Mouse (Mus musculus) embryonic fibroblast, embryonic 13.5 days (primary cell): ENCODE data around the gene Fam135a. TPM values are rescaled to one million over a fixed set of nuclear protein-coding genes. Genes with fewer than 3 reads are reported as not detected.

ENCODE experiments used
- H3K27ac ChIP-seq: 2 replicates; pipeline ENCODE4 v1.5.1; 2012; ENCODE audit warnings: low read length, control low read depth, inconsistent platforms; ENCODE audit not compliant: insufficient read depth
- H3K4me1 ChIP-seq: 2 replicates; pipeline ENCODE4 v1.6.1; 2011; ENCODE audit warnings: low read length; ENCODE audit not compliant: control insufficient read depth, insufficient read depth
- H3K4me3 ChIP-seq: 2 replicates; pipeline ENCODE4 v1.5.1; 2011; ENCODE audit warnings: mild to moderate bottlenecking, control low read depth, low read length; ENCODE audit not compliant: insufficient read depth
- CTCF ChIP-seq: IDR thresholded peaks from 2 replicates; pipeline ENCODE4 v1.5.1; 2011; ENCODE audit warnings: mild to moderate bottlenecking, control low read depth, low read length, moderate library complexity, borderline replicate concordance; ENCODE audit not compliant: insufficient read depth
- POLR2A ChIP-seq: IDR thresholded peaks from 2 replicates; pipeline ENCODE4 v1.6.1; 2011; ENCODE audit warnings: low read depth, mild to moderate bottlenecking, control low read depth, low read length, moderate library complexity
- polyA plus RNA-seq: library from polyadenylated mRNA; stranded (reverse); fragments of >200 nt; gene quantifications from 2 replicates; pipeline ENCODE4 v1.2.4, GENCODE M21; 2011; ENCODE audit warnings: low read depth; ENCODE audit not compliant: missing spikeins, insufficient read length

Gene Fam135a
- polyA plus RNA-seq, 1 experiment = 49.7 TPM

GRCm38 (mm10) chr1:24074396-24074795, 25.7 kb downstream of the Fam135a start:
- TF ChIP-seq POLR2A (no peak), CTCF (no peak)
- Histone ChIP-seq H3K27ac (no peak overlapping the region), H3K4me1 (no peaks in the 10 kb centered on the region), H3K4me3 (no peak overlapping the region)

GRCm38 (mm10) chr1:24073386-24074248, 26.5 kb downstream of the Fam135a start:
- TF ChIP-seq CTCF (no peak), POLR2A (no peak)
- Histone ChIP-seq H3K4me3 (no peak overlapping the region), H3K27ac (no peak overlapping the region)

GRCm38 (mm10) chr1:24068830-24069229, 31.3 kb downstream of the Fam135a start:
- H3K27ac ChIP-seq = no peak overlapping the region
- TF ChIP-seq CTCF (no peak), POLR2A (no peak)
- no peaks in the 10 kb centered on the region for H3K4me1 ChIP-seq
- no peak overlapping the region for H3K4me3 ChIP-seq

More at GRCm38 (mm10) chr1:24073386-24074248, 26.5 kb downstream of the Fam135a start:
- H3K4me1 ChIP-seq = no peaks in the 10 kb centered on the region

GRCm38 (mm10) chr1:24066706-24067105, 33.4 kb downstream of the Fam135a start:
- Histone ChIP-seq H3K4me1 (no peaks in the 10 kb centered on the region), H3K4me3 (no peak overlapping the region), H3K27ac (no peak overlapping the region)
- no peak for TF ChIP-seq CTCF
- no peak for TF ChIP-seq POLR2A

- no peak overlapping the region for H3K27ac ChIP-seq
- H3K4me1 ChIP-seq = no peaks in the 10 kb centered on the region
- H3K4me3 ChIP-seq = no peak overlapping the region
- no peak for TF ChIP-seq CTCF
These were observed 44.4 kb downstream of the Fam135a start for GRCm38 (mm10) chr1:24055706-24056105.

- no peak for TF ChIP-seq POLR2A
- no peak for TF ChIP-seq CTCF
- Histone ChIP-seq H3K27ac (no peak overlapping the region), H3K4me1 (no peaks in the 10 kb centered on the region), H3K4me3 (no peak overlapping the region)
These were observed 53.2 kb downstream of the Fam135a start for GRCm38 (mm10) chr1:24046730-24047510.

- TF ChIP-seq CTCF (no peak), POLR2A (no peak)
- H3K4me1 ChIP-seq = no peaks in the 10 kb centered on the region
- no peak overlapping the region for H3K4me3 ChIP-seq
- H3K27ac ChIP-seq = no peak overlapping the region
These were observed 54.5 kb downstream of the Fam135a start for GRCm38 (mm10) chr1:24045627-24046026.

GRCm38 (mm10) chr1:24043007-24043406, 57.1 kb downstream of the Fam135a start:
- H3K27ac ChIP-seq = no peak overlapping the region
- no peaks in the 10 kb centered on the region for H3K4me1 ChIP-seq
- H3K4me3 ChIP-seq = no peak overlapping the region
- no peak for TF ChIP-seq POLR2A
- TF ChIP-seq CTCF = no peak

- Histone ChIP-seq H3K4me1 (no peaks in the 10 kb centered on the region), H3K4me3 (no peak overlapping the region), H3K27ac (no peak overlapping the region)
- TF ChIP-seq POLR2A (no peak), CTCF (no peak)
These were observed 66.2 kb downstream of the Fam135a start for GRCm38 (mm10) chr1:24033759-24034423.

- H3K4me1 ChIP-seq = no peaks in the 10 kb centered on the region
These were observed 89.3 kb downstream of the Fam135a start for GRCm38 (mm10) chr1:24010821-24011220.

More at GRCm38 (mm10) chr1:24010821-24011220, 89.3 kb downstream of the Fam135a start:
- H3K4me3 ChIP-seq = no peak overlapping the region
- no peak for TF ChIP-seq POLR2A
- no peak for TF ChIP-seq CTCF
- no peak overlapping the region for H3K27ac ChIP-seq
